Mouse (Mus musculus): ENCODE results near the gene Gm2000.
"Not testable (repeated sequence)": the region's sequence is repeated elsewhere in the genome, so short reads cannot be mapped to it uniquely, and the experiment has no call there.

Gm2000 gene

GRCm38 (mm10) chr1:156365740-156366139, at the start of gene Gm2000:
Gene Gm2000 (plus strand): TSS chr1:156366040.
- no peak for DNase-seq (ENCODE audit: low spot score in 2 of 2)

- DNase-seq (ENCODE audit: low spot score in 2 of 2): no peak
These were observed 42.7 kb upstream of the Gm2000 start for GRCm38 (mm10) chr1:156323126-156323525.

DNA sequence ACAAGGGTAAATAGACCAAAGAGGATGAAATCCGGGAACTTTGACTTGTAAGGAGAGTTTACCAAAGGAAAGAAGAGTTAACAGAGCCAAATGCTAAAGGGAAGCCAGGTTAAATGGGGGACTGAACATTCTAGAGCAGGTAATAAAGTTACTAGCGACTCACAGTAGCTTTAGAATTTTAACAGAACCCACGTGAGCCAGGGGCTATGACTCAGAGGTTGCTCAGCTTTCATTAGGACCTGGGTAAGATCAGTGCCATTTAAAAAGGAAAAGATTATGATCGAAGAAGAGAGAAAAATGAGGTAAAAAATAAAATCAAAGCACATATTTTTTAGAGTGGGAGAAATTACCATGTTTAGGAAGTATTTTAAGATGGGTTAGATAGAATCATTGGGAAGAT, 25.0 kb upstream of the Gm2000 start:
- DNase-seq (ENCODE audit: low spot score in 2 of 2): no peak

GRCm38 (mm10) chr1:156344433-156344832, 21.4 kb upstream of the Gm2000 start:
- DNase-seq (ENCODE audit: low spot score in 2 of 2): no peak

- no peak for DNase-seq (ENCODE audit: low spot score in 2 of 2)
These were observed 20.2 kb upstream of the Gm2000 start for GRCm38 (mm10) chr1:156345633-156346032.

DNA sequence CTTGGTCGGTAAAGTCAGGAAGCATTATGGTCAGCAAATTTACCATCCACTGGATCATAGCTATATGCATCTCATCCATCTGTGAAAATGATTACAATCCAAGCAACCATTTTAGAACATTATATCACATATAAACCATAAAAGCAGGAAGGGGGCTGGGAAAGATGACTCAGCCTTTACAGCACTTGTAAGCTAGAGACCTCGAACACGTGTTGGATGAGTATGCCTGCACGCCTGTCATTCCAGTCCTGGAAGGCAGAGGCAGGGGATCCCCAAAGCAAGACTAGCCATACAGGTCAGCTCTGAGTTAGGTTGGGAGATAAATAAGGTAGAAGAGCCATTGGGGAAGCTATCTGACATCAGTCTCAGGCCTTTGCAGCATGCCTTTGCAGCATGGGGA, 16.8 kb upstream of the Gm2000 start:
- DNase-seq (ENCODE audit: low spot score in 2 of 2): no peak

- no peak for DNase-seq (ENCODE audit: low spot score in 2 of 2)
These were observed 15.4 kb upstream of the Gm2000 start for GRCm38 (mm10) chr1:156350441-156350840.

DNA sequence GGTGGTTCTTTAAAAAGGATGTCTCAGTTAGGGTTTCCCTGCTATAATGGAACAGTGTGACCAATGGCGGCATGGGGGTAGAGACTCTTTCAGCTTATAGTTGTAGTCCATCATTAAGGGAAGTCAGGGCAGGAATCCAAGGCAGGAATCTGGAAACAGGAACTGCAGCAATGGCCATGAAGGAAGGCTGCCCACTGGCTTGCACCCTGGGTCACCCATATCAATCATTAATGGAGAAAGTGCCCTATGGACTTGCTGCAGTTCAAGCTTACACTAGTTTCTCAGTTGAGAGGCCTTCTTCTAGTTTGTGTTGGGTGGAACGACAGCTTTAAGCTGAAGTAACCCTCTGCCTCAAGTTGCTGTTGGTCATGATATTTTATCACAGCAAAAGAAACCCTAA, 13.4 kb upstream of the Gm2000 start:
- no peak for DNase-seq (ENCODE audit: low spot score in 2 of 2)

GRCm38 (mm10) chr1:156381217-156381616, 15.4 kb downstream of the Gm2000 start:
- DNase-seq (ENCODE audit: low spot score in 2 of 2): no peak

GRCm38 (mm10) chr1:156386232-156386631, 20.4 kb downstream of the Gm2000 start:
- DNase-seq (ENCODE audit: low spot score in 2 of 2): no peak

DNA sequence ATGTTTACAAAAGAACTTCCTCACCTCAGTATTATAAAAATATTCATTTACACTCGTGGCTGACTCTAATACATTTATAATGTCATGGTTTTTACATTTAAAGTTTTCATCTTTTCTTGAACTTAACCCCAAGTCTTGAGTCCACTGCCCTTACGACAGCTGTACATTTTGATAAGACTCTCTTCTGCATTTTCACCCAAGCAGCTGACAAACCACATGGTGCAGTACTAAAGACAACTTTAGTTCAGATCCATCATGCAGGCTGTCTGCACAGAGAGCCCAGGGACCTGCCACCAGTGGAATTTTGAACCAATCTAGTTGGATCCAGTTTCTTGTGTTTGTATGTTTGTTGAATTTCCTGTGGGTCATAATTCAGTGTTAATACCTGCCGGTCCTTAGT, 21.0 kb downstream of the Gm2000 start:
- no peak for DNase-seq (ENCODE audit: low spot score in 2 of 2)

DNA sequence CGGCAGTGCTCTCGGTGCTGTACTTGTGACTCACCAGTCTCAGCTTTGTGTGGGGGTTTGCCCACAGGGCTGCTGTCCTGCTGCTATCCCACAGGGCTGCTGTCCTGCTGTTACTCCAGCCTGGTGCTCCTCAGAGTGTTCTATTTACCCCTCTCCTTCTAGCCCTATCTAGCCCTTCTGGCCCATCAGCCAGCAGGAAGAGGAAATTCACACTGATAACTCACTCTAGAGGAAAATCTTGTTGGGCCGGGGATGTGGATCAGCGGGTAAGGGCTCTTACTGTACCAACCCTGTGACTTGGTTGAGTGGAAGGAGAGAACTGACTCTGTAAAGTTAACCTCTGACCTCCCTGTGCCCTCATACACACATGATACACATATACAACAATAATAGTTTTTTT, 27.3 kb downstream of the Gm2000 start:
- no peak for DNase-seq (ENCODE audit: low spot score in 2 of 2)

GRCm38 (mm10) chr1:156400159-156400558, 34.3 kb downstream of the Gm2000 start:
- not testable (repeated sequence) for DNase-seq (ENCODE audit: low spot score in 2 of 2)

GRCm38 (mm10) chr1:156402491-156402890, 36.7 kb downstream of the Gm2000 start:
- DNase-seq (ENCODE audit: low spot score in 2 of 2): no peak

DNA sequence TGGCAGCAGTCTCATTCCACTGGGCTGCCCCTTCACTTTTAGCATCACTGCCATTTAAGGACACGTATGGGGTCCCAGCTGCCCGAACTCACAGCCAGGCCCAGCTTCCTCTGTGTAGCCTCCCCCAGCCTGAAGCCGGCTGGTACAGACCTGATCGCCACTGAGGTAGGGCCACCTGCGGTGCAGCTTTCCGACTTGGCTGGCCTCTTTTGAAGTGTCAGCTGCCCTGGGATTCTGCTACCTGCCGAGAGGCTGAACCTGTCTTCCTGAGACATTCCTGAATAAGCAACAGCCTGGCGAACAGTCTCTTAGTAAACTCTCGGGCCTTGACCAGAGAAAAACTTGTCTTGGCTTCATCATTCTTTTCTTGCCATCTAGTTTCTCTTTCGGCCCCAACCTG, 37.4 kb downstream of the Gm2000 start:
- DNase-seq (ENCODE audit: low spot score in 2 of 2): no peak

GRCm38 (mm10) chr1:156408004-156408403, 42.2 kb downstream of the Gm2000 start:
- DNase-seq (ENCODE audit: low spot score in 2 of 2): no peak

DNA sequence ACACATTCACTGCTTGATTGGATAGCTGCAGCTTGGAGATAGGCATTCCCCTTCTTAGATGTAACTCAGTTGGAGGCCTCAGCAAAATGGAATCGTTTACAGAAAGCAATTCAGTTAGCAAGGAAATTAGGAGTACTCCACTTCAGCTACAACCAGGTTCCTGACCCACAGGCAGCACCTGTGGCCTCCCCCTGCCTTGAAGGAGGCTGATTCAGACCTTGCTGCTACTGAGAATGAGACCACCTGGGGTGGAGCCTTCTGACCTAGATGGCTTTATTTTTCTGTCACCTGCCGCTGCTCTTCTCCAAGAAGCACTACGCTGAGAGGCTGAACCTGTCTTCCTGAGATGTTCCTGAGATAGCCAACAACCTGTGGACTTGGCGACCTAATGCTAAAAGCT, 42.7 kb downstream of the Gm2000 start:
- no peak for DNase-seq (ENCODE audit: low spot score in 2 of 2)

Measured in urinary bladder, postnatal 4 days (tissue).